Mouse (Mus musculus) left cerebral cortex, adult 11 months (tissue): ENCODE data around the gene Thra.

ENCODE experiments used
- DNase-seq: peaks from one replicate; pipeline ENCODE4 v3.0.0; 2022; ENCODE audit warnings: low spot score

Gene Thra

GRCm38 (mm10) chr11:98781851-98782512, 41.5 kb downstream of the Thra start:
- no peak for DNase-seq

- no peak for DNase-seq
Measured at GRCm38 (mm10) chr11:98782651-98783235, 42.3 kb downstream of the Thra start.

GRCm38 (mm10) chr11:98783236-98783696, 42.8 kb downstream of the Thra start:
- DNase-seq: peak; percentile 96

GRCm38 (mm10) chr11:98784139-98784538, 43.7 kb downstream of the Thra start:
- no peak for DNase-seq

GRCm38 (mm10) chr11:98785214-98785613, 44.8 kb downstream of the Thra start:
- DNase-seq: no peak

GRCm38 (mm10) chr11:98785772-98786281, 45.4 kb downstream of the Thra start:
- DNase-seq: no peak

GRCm38 (mm10) chr11:98786359-98787214, 46.1 kb downstream of the Thra start:
- DNase-seq: peak; percentile 94

- no peak for DNase-seq
Measured at GRCm38 (mm10) chr11:98787229-98787628, 46.8 kb downstream of the Thra start.

GRCm38 (mm10) chr11:98787691-98788090, 47.3 kb downstream of the Thra start:
- DNase-seq: no peak

GRCm38 (mm10) chr11:98788139-98788538, 47.7 kb downstream of the Thra start:
- no peak for DNase-seq

GRCm38 (mm10) chr11:98788550-98789218, 48.2 kb downstream of the Thra start:
- DNase-seq: no peak

- no peak for DNase-seq
Measured at GRCm38 (mm10) chr11:98789219-98789807, 48.9 kb downstream of the Thra start.

- DNase-seq: no peak
Measured at GRCm38 (mm10) chr11:98789824-98790223, 49.4 kb downstream of the Thra start.

- DNase-seq: no peak
Measured at GRCm38 (mm10) chr11:98790631-98791205, 50.3 kb downstream of the Thra start.

GRCm38 (mm10) chr11:98791448-98791847, 51.0 kb downstream of the Thra start:
- no peak for DNase-seq

GRCm38 (mm10) chr11:98792081-98792480, 51.6 kb downstream of the Thra start:
- DNase-seq: no peak

- no peak for DNase-seq
Measured at GRCm38 (mm10) chr11:98794469-98795014, 54.1 kb downstream of the Thra start.

GRCm38 (mm10) chr11:98795015-98795713, 54.7 kb downstream of the Thra start, which contains the start of gene Msl1:
Gene Msl1 (plus strand): TSS chr11:98795516.
- no peak for DNase-seq

- DNase-seq: no peak
Measured at GRCm38 (mm10) chr11:98795714-98796514, 55.5 kb downstream of the Thra start.
